Mouse (Mus musculus): ENCODE results near the gene Maml1.

Maml1 gene

GRCm38 (mm10) chr11:50240235-50240911, 51.7 kb downstream of the Maml1 start:
- no peak for DNase-seq (ENCODE audit: low read depth, low spot score)

GRCm38 (mm10) chr11:50238821-50239791, 53.0 kb downstream of the Maml1 start:
- no peak for DNase-seq (ENCODE audit: low read depth, low spot score)

GRCm38 (mm10) chr11:50238324-50238723, 53.8 kb downstream of the Maml1 start, which contains the start of gene Ltc4s:
TSS of gene Ltc4s (minus strand) at chr11:50238616.
- DNase-seq (ENCODE audit: low read depth, low spot score): no peak

GRCm38 (mm10) chr11:50236937-50237835, 54.9 kb downstream of the Maml1 start:
- DNase-seq (ENCODE audit: low read depth, low spot score): no peak

- peak; percentile 83 for DNase-seq (ENCODE audit: low read depth, low spot score)
These were observed 55.6 kb downstream of the Maml1 start for GRCm38 (mm10) chr11:50236540-50236936.

GRCm38 (mm10) chr11:50234606-50235005, 57.5 kb downstream of the Maml1 start:
- no peak for DNase-seq (ENCODE audit: low read depth, low spot score)

- no peak for DNase-seq (ENCODE audit: low read depth, low spot score)
These were observed 58.1 kb downstream of the Maml1 start for GRCm38 (mm10) chr11:50233993-50234392.

- DNase-seq (ENCODE audit: low read depth, low spot score): no peak
These were observed 59.1 kb downstream of the Maml1 start for GRCm38 (mm10) chr11:50233022-50233421.

- peak; percentile 75 for DNase-seq (ENCODE audit: low read depth, low spot score)
These were observed 60.7 kb downstream of the Maml1 start for GRCm38 (mm10) chr11:50231411-50231810.

GRCm38 (mm10) chr11:50230481-50231304, 61.4 kb downstream of the Maml1 start:
- no peak for DNase-seq (ENCODE audit: low read depth, low spot score)

GRCm38 (mm10) chr11:50229252-50229910, 62.7 kb downstream of the Maml1 start:
- no peak for DNase-seq (ENCODE audit: low read depth, low spot score)

- no peak for DNase-seq (ENCODE audit: low read depth, low spot score)
These were observed 63.3 kb downstream of the Maml1 start for GRCm38 (mm10) chr11:50228772-50229171.

- DNase-seq (ENCODE audit: low read depth, low spot score): no peak
These were observed 64.4 kb downstream of the Maml1 start for GRCm38 (mm10) chr11:50227736-50228135.

GRCm38 (mm10) chr11:50227226-50227625, 64.9 kb downstream of the Maml1 start:
- DNase-seq (ENCODE audit: low read depth, low spot score): no peak

GRCm38 (mm10) chr11:50226406-50226805, 65.7 kb downstream of the Maml1 start:
- DNase-seq (ENCODE audit: low read depth, low spot score): no peak

- no peak for DNase-seq (ENCODE audit: low read depth, low spot score)
These were observed 66.3 kb downstream of the Maml1 start for GRCm38 (mm10) chr11:50225611-50226378.

- DNase-seq (ENCODE audit: low read depth, low spot score): peak; percentile 56
These were observed 67.2 kb downstream of the Maml1 start for GRCm38 (mm10) chr11:50224671-50225530.
